Mouse (Mus musculus): ENCODE results near the gene Gm4924. TPM values are rescaled to one million over a fixed set of nuclear protein-coding genes. Genes with fewer than 3 reads are reported as not detected.

The Gm4924 gene
- 10 to 100 TPM in 2 of 3 experiments, 1 to 10 TPM in 1; 7.5 to 14.8 (median 12.7) TPM for polyA plus RNA-seq (2017; shearing (Covaris generic))

GRCm38 (mm10) chr10:82354083-82355010 is at the start of gene Gm4924:
TSS of gene Gm4924 (plus strand) at chr10:82354255.
- peak; percentile 96 for ATAC-seq

GRCm38 (mm10) chr10:82316482-82316881 is 37.6 kb upstream of the Gm4924 start, which contains the start of gene 4932415D10Rik:
TSS of gene 4932415D10Rik (minus strand) at chr10:82316582.
- ATAC-seq = no peak

DNA sequence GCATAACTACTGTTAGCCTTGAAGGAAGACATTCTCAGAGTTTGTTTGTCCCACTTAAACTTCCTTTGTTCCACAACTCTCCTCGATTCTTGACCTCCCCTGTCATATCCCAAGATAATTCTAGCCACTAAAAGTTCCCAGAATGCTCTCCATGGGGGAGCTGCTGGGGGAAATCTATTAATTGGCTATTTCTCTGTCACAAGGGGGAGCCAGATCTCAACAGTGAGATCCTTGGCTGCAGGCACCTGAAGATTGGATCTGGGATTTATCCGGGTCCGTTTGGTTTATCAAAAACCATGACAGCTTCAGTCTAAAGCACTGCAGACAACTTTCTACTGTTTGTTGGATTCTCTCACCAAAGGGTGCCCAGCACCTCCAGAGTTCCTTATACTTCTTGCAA is 33.9 kb upstream of the Gm4924 start:
- ATAC-seq = no peak

- ATAC-seq = no peak
Measured at GRCm38 (mm10) chr10:82329826-82330225, 24.2 kb upstream of the Gm4924 start.

GRCm38 (mm10) chr10:82355401-82355800 is 1.3 kb downstream of the Gm4924 start:
- no peak for ATAC-seq

DNA sequence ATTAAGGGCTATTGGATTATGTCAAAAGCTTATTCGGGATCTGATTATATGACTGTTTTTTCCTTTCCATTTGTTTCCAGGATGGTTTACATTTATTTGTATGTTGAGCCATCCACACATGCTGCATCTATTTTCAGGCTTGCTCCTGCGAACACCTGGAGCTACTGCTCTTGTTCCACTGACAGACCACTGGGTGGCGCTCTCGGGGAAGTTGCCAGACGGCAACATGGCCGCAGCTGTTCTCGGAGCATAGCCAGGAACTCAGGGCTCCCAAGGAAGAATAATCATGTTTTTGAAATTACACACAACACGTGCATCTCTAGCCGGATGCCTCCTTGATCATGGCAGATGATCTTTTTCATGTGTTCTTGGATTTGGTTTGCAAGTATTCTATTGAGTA is 7.9 kb downstream of the Gm4924 start:
- ATAC-seq = no peak

- no peak for ATAC-seq
Measured at GRCm38 (mm10) chr10:82382992-82383391, 28.9 kb downstream of the Gm4924 start.

DNA sequence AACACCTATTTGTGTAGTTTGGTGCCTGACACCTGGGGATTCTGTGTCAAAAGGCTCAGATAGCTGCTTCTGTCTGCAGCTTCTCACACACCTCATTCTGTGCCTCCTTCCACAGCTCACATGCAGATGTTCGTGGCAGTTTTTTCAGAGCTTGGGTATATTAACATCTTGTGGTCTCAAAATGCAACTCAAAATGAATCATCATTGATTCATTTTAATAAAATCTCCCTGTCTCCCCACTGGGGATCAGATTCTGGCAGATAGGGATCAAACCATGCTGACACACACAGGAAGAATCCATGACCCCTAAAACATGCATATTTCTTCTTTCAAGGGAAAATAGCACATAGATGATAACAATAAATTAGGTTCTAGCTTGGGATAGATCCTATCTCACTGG is 55.5 kb downstream of the Gm4924 start:
- ATAC-seq = no peak

DNA sequence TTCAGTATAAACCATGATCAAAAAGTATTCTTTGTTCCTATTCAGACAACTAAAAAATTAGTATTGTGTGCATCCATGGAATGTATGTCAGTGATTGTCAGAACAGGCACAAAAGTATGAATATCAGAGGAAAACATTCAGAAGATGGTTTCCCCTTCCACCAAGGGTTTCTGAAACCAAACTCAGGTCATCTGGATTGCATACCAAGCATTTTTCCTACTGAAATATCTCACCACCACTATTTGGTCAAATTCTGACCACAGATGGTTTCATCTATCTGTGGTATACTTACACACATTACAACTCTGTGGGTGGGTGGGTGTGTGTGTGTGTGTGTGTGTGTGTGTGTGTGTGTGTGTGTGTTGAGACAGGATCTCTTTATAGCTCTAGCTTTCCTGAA is 69.6 kb downstream of the Gm4924 start:
- ATAC-seq = no peak

Other genes with a start within 250 kb of the Gm4924 start
- 10 to 100 TPM; 10.4 to 15.3 (median 11.6) TPM for gene AU041133, start 226.2 kb upstream of the Gm4924 start, polyA plus RNA-seq (2017; shearing (Covaris generic))
- gene Zfp938, start 113.0 kb upstream of the Gm4924 start, polyA plus RNA-seq (2017; shearing (Covaris generic)) = 10 to 100 TPM; 15.6 to 19.2 (median 17.6) TPM
- gene 4932415D10Rik, start 37.7 kb upstream of the Gm4924 start, polyA plus RNA-seq (2017; shearing (Covaris generic)) = not detected
- gene Gm1553, start 138.4 kb downstream of the Gm4924 start, polyA plus RNA-seq (2017; shearing (Covaris generic)) = not detected

Measured in inflammation-experienced regulatory T-cells, adult 6 months (primary cell).